Mouse (Mus musculus): ENCODE data around the gene Sgo2b. TPM values are rescaled to one million over a fixed set of nuclear protein-coding genes. Genes with fewer than 3 reads are reported as not detected.

Gene Sgo2b
- not detected for polyA plus RNA-seq (2014; fragmentation: Illumina TruSeq; extraction: RNeasy Lipid Tissue Mini Kit (QIAGEN cat#74804); ENCODE audit: low read depth, low replicate concordance)

DNA sequence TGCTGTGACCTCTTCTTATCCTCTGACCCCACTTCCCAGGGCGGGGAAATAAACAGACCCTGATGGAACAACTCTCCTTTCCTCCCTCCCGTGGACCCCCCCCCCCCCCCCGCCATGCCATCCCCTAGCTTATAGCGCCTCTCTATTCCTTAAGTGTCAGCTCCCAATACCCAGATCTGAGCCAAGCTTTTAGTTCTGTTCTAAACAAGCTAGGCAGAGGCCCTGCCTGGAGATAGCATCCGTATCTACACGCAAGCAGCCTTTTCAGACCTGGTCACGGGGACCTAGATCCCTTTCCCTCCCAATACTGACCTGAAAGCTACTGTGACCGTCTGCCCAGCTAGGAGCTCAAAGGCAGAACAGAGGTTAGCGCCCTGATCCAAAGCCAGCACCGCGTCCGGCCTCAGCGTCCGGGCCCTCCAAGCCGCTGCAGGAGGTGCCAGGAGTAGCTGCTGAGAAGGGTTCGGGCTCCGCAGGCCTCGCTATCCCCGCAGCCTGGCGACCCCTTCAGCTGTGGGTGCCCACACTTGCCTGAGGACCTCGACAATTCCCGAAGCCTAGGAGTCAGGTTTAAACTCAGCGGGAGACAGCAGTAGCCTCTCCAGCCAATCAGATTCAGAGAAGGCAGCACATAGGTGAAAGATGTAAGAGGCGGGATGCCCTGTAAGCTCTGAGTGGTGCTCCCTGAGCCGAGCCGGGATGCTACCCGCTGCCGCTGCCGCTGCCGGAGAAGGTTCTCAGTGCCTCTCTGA is at the start of gene Sgo2b:
Sgo2b (minus strand) TSS at position 623 of the 752 bp plus-strand sequence.

Data from testis, adult 10 weeks (tissue).